Mouse (Mus musculus) effector memory CD4-positive, alpha-beta T cell, adult 5 months (primary cell): ENCODE results near the gene Mroh8. TPM values are rescaled to one million over a fixed set of nuclear protein-coding genes. Genes with fewer than 3 reads are reported as not detected.

Experiments
- polyA plus RNA-seq: library from polyadenylated mRNA; unstranded; fragments of 100-300 nt; shearing (Covaris generic); gene quantifications from one replicate; pipeline ENCODE4 v1.2.1, GENCODE M21; 2017

Mroh8 gene
- polyA plus RNA-seq = 0.44 TPM

DNA sequence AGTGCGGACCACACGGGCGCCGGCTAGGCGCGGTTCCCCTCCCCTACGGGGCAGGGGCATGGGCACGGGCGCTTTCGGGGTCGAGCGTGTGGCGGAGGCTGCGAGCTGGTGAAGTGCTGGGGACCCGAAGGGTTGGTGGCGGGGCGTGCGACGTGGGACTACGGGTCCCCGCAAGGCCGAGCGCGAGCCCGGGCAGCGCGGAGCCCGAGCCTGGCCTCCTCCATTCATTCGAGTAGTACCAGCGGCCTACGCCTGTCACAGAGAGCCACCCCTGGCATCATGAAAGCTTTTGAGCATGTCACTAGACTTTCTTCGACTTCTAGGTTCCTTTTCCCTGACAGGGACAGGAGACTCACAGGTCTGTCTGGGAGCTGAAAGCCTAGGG lies at the start of gene Mroh8:
Mroh8 (minus strand) TSS at position 134 of the 385 bp plus-strand sequence.

DNA sequence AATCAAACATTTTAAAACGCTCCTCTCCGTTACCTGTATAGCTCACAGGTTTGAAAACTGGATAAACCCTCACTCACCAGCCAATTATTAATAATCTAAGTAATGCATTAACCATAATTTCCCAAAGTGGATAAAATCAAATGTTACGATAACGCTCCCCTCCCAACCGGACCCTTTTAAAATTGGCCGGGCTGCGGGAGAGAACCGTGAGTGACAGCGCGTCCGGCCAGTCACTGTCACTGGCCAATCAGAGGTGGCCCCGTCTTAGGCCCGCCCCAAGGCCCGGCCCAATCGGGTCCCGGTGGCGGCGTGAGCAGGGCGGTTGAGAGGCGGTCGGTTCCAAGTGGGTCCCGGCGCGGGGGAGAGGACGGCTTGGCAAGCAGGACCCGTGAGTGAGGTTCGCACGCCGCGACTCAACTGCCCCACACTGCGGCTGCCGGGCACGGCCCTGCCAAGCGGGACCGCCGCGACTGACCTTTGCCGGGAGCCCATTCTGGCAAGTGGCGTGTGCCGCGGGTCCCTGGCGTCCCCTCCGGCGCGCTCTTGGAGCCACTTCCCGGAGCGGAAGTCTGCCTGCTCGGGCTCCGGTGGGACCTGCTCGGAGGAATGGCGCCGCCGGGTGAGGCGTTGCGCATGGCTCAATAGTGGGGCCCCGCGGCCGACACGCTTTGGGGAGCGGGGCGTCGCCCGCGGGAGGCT lies 483 bp downstream of the Mroh8 start, which contains the start of gene Rpn2:
Rpn2 (plus strand) TSS at position 301 of the 699 bp plus-strand sequence.

DNA sequence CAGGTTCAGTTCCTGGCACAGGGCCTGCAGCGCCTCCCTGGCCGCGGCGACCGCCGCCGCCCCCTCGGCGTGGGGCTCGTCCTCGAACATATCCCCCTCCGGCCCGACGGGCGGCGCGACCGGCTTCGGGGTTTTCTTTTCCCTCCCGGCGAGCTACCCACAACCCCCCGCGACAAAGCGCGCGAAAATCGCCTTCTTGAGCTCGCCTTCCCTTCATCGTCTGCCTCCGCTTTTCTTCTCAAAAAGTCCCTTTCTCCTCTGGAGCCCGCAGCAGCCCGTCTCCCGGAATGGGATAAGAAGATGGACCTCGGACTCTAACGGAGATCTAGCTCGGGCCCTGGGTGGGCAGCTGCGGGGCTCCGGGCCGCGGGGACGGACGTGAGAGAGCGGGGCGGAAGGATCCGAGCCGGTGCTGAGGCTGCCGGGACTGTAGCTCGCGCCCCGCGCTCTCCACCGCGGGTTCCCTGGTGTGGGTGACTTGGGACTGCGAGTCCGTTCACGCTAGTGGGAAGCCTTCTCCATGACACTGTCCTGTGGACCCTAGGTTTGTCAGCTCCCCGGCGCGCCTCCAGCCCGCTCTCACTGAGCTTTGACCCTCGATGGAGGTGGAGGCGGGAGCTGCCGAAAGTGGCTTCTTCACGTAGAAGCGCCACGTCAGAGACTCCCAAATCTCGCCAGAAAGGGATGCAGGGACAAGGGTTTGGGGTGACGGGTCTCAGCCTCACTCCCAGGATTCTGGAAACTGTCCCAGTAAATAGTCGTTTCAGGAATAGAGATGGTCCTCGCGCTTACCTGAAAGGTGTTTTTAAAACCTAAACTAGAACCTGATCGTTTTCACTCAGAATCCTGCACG lies 74.8 kb downstream of the Mroh8 start, which contains the start of gene Rbl1:
Rbl1 (minus strand) TSS at position 169 of the 853 bp plus-strand sequence.

Other genes starting within 250 kb of the Mroh8 start
- not detected for gene Soga1, start 200.3 kb downstream of the Mroh8 start, polyA plus RNA-seq
- not detected for gene Tldc2, start 192.5 kb downstream of the Mroh8 start, polyA plus RNA-seq
- gene Samhd1, start 144.3 kb downstream of the Mroh8 start, polyA plus RNA-seq = 244 TPM
- gene Rbl1, start 75.0 kb downstream of the Mroh8 start, polyA plus RNA-seq = 28.3 TPM
- 184 TPM for gene Rpn2, start 532 bp downstream of the Mroh8 start, polyA plus RNA-seq
- gene Ghrh, start 68.0 kb upstream of the Mroh8 start, polyA plus RNA-seq = not detected
- 31.5 TPM for gene Manbal, start 88.0 kb upstream of the Mroh8 start, polyA plus RNA-seq
- gene Src, start 138.9 kb upstream of the Mroh8 start, polyA plus RNA-seq = 0.56 TPM